Mouse (Mus musculus) hindbrain, embryonic 13.5 days (tissue): ENCODE measurements around the gene Ubqln4. TPM values are rescaled to one million over a fixed set of nuclear protein-coding genes. Genes with fewer than 3 reads are reported as not detected.

Source experiments
- microRNA counts: library from miRNA; unstranded; fragments of <30 nt; microRNA quantifications from one replicate; lab custom pipeline; 2016
- microRNA-seq: library from miRNA; unstranded; fragments of <30 nt; microRNA quantifications from one replicate; pipeline ENCODE4, GENCODE M21; 2016
- polyA plus RNA-seq: library from polyadenylated mRNA; unstranded; fragments of >200 nt; fragmentation: Nextera tagmentation; extraction: Ambion mirVana; gene quantifications from 2 replicates; pipeline ENCODE4 v1.2.1, GENCODE M21; 2015

Ubqln4 gene
- polyA plus RNA-seq, 1 experiment from 2014 or later = 38.3 TPM

MicroRNA genes within 50 kb of the gene (microRNA counts, 519-probe panel; counts per million panel counts)
- 51.3 counts per million for microRNA mmu-miR-1905 (lab: Ali Mortazavi, UCI)

Small RNA genes lying within 50 kb of the gene (microRNA-seq; reads per million reads assigned to microRNA genes)
- gene Mir1905 = not detected

Other genes with a start within 250 kb of the Ubqln4 start
- 122 and 129 TPM in 2 replicates for gene Glmp, start 228.7 kb upstream of the Ubqln4 start, polyA plus RNA-seq
- gene Tmem79, start 217.6 kb upstream of the Ubqln4 start, polyA plus RNA-seq = 1.2 and 1.3 TPM in 2 replicates
- 66.2 and 69.1 TPM in 2 replicates for gene Smg5, start 217.5 kb upstream of the Ubqln4 start, polyA plus RNA-seq
- 2.6 and 2.9 TPM in 2 replicates for gene Paqr6, start 189.2 kb upstream of the Ubqln4 start, polyA plus RNA-seq
- 0.19 TPM in 1 of 2 replicates, not detected in the other for gene Bglap3, start 181.0 kb upstream of the Ubqln4 start, polyA plus RNA-seq
- not detected in 2 replicates for gene Bglap2, start 175.1 kb upstream of the Ubqln4 start, polyA plus RNA-seq
- not detected in 2 replicates for gene Bglap, start 169.3 kb upstream of the Ubqln4 start, polyA plus RNA-seq
- 36.9 and 37.8 TPM in 2 replicates for gene Pmf1, start 143.4 kb upstream of the Ubqln4 start, polyA plus RNA-seq
- 32.5 and 32.8 TPM in 2 replicates for gene Slc25a44, start 128.6 kb upstream of the Ubqln4 start, polyA plus RNA-seq
- gene Sema4a, start 92.6 kb upstream of the Ubqln4 start, polyA plus RNA-seq = 25.5 and 27.4 TPM in 2 replicates
- 31.9 and 35.0 TPM in 2 replicates for gene Lmna, start 43.8 kb upstream of the Ubqln4 start, polyA plus RNA-seq
- 38.9 and 40.0 TPM in 2 replicates for gene Mex3a, start 21.4 kb upstream of the Ubqln4 start, polyA plus RNA-seq
- not detected in 2 replicates for gene Rab25, start 5.5 kb upstream of the Ubqln4 start, polyA plus RNA-seq
- gene Lamtor2, start 684 bp upstream of the Ubqln4 start, polyA plus RNA-seq = 179 and 182 TPM in 2 replicates
- 154 and 163 TPM in 2 replicates for gene Ssr2, start 22.1 kb downstream of the Ubqln4 start, polyA plus RNA-seq
- 160 and 165 TPM in 2 replicates for gene Arhgef2, start 52.2 kb downstream of the Ubqln4 start, polyA plus RNA-seq
- not detected in 2 replicates for gene Rxfp4, start 99.4 kb downstream of the Ubqln4 start, polyA plus RNA-seq
- gene Khdc4, start 132.0 kb downstream of the Ubqln4 start, polyA plus RNA-seq = 97.7 and 99.4 TPM in 2 replicates
- 57.9 and 59.0 TPM in 2 replicates for gene Rit1, start 163.1 kb downstream of the Ubqln4 start, polyA plus RNA-seq
- 212 and 215 TPM in 2 replicates for gene Syt11, start 221.4 kb downstream of the Ubqln4 start, polyA plus RNA-seq